Mouse (Mus musculus): ENCODE data around the gene Il33.

DNA sequence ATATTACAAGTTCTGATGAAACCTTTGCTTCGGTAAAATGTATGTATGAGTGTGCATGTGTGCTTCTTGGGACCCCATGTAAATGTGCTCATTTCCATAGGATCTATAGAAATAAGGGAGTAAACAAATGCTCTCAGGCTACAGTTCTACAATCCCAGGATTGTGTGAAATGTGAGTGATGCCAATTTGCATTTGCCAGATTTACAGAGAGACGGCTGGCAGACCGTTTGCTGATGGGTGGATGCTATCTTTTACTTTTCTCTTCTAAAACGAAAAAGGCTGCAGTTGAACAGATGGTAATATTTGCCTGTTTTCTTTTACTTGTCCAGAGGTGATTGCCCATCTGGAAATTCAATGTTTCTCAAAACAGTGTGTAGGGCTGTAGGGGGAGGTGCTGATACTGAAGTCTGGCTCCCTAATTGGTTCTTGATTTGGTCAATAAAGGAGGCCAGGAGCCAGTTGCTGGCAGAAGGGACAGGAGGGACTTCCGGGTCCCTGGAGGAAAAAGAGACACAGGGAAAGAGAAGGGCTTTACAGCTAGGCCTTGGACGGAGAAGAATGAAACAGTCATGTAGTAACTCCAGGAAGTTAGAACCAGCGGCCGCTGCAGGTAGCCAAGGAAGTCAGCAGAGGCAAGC lies 54.7 kb downstream of the Il33 start:
- TF ChIP-seq CTCF (IDR thresholded peaks at IDR 0.05; ENCODE audit: low read depth) (no peak), EP300 (IDR thresholded peaks at IDR 0.05; ENCODE audit: low read depth) (no peak)
